Mouse (Mus musculus) cerebellum, adult 11-12 months (tissue): ENCODE results near the gene Sae1.

ENCODE experiments used
- DNase-seq: peaks from one replicate; pipeline ENCODE4 v3.0.0; 2022

Gene Sae1

GRCm38 (mm10) chr7:16273081-16273765 lies 114.4 kb downstream of the Sae1 start, which contains the start of gene Inafm1:
Inafm1 (minus strand) TSS chr7:16273617.
- DNase-seq: peak; percentile 91

GRCm38 (mm10) chr7:16272681-16273080 lies 114.9 kb downstream of the Sae1 start:
- peak; percentile 81 for DNase-seq

- no peak for DNase-seq
Measured at GRCm38 (mm10) chr7:16271139-16271538, 116.5 kb downstream of the Sae1 start.
